Mouse (Mus musculus): ENCODE measurements around the gene Ipmk. TPM values are rescaled to one million over a fixed set of nuclear protein-coding genes. Genes with fewer than 3 reads are reported as not detected.
"Not testable (repeated sequence)": the region's sequence is repeated elsewhere in the genome, so short reads cannot be mapped to it uniquely, and the experiment has no call there.

Gene Ipmk
- total RNA-seq, 2 experiments from 2014 or later = 10.8 to 11.8 TPM

DNA sequence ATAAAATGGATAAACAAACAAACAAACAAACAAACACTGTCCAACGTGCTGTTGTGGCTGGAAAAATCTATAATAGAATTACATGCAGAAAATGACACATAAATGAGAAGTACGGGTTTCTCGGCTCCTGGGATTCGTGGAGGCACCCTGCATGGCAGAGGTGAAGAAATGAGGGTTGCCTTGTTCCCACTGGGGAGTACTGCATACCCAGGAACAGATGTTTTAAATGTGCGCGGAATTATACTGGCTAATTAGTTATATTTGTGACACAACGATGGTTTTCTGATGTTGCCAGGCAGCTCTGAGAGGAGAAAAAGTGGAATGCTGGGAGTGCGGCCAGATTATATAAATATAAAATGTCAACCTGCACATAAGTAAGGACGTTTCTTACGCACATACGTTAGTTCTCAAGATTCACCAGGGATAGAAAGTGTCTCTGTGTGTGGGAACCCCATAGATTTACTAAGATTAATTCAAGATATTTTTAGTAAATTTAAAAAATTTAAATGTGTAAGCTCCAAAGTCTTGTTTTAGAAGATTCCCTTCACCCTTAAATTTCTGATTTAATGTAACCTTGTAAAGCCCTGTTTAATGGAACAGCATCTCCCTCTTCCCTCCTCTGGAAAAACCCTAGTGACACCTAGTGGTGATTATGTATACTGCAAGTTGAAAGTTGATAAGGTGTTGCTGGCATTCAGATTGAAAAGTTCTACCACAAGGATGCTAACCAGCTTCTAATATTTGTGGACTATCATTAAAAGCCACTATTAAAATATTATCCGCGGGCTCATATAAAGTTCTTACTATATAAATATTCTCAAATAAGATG, 53.5 kb downstream of the Ipmk start:
- intact Hi-C loops (cut with DNase I; ENCODE audit: low total_unique reads) = loop anchor here (2.0 kb wide), 1 partner anchor 74 kb away; no protein-coding TSS in a partner anchor
- DNase-seq = no peak

DNA sequence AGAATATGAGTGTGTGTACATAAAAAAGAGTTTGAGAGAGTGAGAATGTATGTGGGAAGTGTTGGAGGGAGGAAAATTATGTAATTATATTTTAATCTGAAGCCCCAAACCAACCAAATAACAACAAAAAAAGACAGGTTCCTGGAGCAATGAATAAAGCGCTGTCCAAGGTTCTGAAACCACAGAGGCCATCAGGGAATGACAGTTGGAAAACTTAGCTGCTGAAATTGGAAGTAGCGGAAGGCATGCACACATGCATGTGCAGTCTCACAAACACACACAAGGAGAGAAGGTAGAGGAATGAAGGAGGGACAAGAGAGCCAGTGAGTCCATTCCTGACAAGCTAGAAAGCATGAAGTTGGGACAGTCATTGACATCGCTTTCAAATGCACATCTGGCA, 56.1 kb downstream of the Ipmk start:
- DNase-seq = no peak
- intact Hi-C loops (cut with DNase I; ENCODE audit: low total_unique reads) = no loop called here

GRCm38 (mm10) chr10:71405523-71406217, 58.1 kb downstream of the Ipmk start:
- DNase-seq = no peak
- intact Hi-C loops (cut with DNase I; ENCODE audit: low total_unique reads) = no loop called here

- intact Hi-C loops (cut with DNase I; ENCODE audit: low total_unique reads) = no loop called here
- no peak for DNase-seq
Observed at GRCm38 (mm10) chr10:71409948-71410347, 62.4 kb downstream of the Ipmk start.

- DNase-seq = no peak
- intact Hi-C loops (cut with DNase I; ENCODE audit: low total_unique reads) = no loop called here
Observed at GRCm38 (mm10) chr10:71413401-71413800, 65.8 kb downstream of the Ipmk start.

DNA sequence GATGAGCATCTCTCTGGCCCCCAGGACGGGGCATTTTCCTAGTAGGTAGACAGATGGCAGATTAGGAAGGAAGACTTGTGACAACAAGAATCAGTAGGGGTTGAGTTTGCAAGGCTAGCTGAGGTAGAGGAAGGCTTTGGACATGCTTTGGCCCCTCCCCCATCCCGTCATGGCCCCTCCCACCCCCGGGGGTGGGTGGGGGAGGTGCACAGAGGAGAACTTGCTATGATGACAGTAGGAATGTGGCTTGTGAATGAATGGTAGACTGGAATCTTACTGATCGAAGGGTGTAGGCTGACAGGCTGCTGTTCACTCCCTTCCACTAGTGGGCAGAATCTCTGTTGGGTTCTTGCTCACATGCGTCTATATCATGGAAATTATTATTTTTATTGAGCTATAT, 74.0 kb downstream of the Ipmk start:
- DNase-seq = no peak
- intact Hi-C loops (cut with DNase I; ENCODE audit: low total_unique reads) = no loop called here

- intact Hi-C loops (cut with DNase I; ENCODE audit: low total_unique reads) = no loop called here
- DNase-seq = peak; percentile 26
Observed at GRCm38 (mm10) chr10:71422047-71423037, 74.8 kb downstream of the Ipmk start.

DNA sequence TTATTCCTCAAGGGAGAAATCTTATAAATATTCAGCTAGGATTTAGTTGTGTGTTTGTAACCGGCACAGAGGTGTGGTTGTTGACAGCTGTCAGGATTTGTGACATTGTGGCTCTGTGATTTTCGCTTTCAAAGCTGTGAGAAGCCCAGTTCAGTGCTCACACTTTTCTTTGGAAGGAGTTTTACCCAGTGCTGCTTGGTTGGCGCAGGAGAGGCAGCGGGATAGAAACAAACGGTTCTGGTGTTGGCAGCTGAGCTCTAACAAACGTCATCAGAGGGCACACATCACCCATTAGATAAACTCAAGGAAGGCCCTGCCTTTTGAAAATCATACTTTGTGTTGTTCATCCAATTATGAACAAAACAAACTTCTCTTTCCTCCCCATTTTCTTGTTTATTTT, 79.2 kb downstream of the Ipmk start:
- DNase-seq = no peak
- intact Hi-C loops (cut with DNase I; ENCODE audit: low total_unique reads) = no loop called here

GRCm38 (mm10) chr10:71427381-71427780, 79.8 kb downstream of the Ipmk start:
- intact Hi-C loops (cut with DNase I; ENCODE audit: low total_unique reads) = no loop called here
- no peak for DNase-seq

GRCm38 (mm10) chr10:71428246-71428864, 80.8 kb downstream of the Ipmk start:
- DNase-seq = peak; percentile 7
- intact Hi-C loops (cut with DNase I; ENCODE audit: low total_unique reads) = no loop called here

GRCm38 (mm10) chr10:71430661-71431060, 83.1 kb downstream of the Ipmk start:
- no peak for DNase-seq
- intact Hi-C loops (cut with DNase I; ENCODE audit: low total_unique reads) = no loop called here

- intact Hi-C loops (cut with DNase I; ENCODE audit: low total_unique reads) = no loop called here
- no peak for DNase-seq
Observed at GRCm38 (mm10) chr10:71443086-71443485, 95.5 kb downstream of the Ipmk start.

DNA sequence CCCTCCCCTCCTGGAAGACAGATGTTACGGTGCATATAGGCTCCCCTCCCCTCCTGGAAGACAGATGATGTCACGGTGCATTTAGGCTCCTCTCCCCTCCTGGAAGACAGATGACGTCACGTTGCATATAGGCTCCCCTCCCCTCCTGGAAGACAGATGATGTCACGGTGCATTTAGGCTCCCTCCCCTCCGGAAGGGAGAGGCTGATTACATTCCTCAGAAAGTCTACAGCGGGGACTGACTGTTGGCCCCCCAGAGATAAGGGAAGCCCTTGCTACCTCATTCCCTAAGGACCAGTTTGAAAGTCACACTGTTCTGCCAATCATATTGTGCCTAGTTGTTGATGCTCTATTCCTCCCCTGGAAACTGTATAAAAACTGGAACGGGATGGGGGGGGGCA, 100.1 kb downstream of the Ipmk start:
- DNase-seq = no peak
- intact Hi-C loops (cut with DNase I; ENCODE audit: low total_unique reads) = no loop called here

DNA sequence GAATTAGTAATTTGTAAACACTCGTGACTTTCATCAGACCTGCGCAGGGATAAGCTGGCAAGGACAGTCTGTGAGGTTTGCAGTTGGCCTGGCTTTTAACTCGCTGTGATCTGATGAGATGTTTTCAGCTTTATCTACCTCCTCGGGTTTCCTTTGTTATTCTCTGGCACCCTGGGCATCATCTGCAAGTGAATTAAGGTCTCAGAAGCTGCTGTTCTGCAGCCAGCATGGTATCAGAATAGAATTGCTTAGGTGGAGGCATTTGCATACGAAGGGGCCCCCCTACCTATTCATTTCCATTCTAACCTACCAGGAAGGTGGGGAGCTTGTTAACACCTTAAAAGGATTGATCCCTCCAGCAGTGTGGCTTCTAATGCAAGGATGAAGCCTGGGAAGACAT, 100.7 kb downstream of the Ipmk start:
- intact Hi-C loops (cut with DNase I; ENCODE audit: low total_unique reads) = no loop called here
- no peak for DNase-seq

- intact Hi-C loops (cut with DNase I; ENCODE audit: low total_unique reads) = no loop called here
- DNase-seq = no peak
Observed at GRCm38 (mm10) chr10:71455355-71455754, 107.8 kb downstream of the Ipmk start.

GRCm38 (mm10) chr10:71462371-71462770, 114.8 kb downstream of the Ipmk start:
- intact Hi-C loops (cut with DNase I; ENCODE audit: low total_unique reads) = not testable (repeated sequence)

GRCm38 (mm10) chr10:71464417-71464816, 116.9 kb downstream of the Ipmk start:
- intact Hi-C loops (cut with DNase I; ENCODE audit: low total_unique reads) = no loop called here
- no peak for DNase-seq

More at GRCm38 (mm10) chr10:71462371-71462770, 114.8 kb downstream of the Ipmk start:
- DNase-seq = not testable (repeated sequence)

GRCm38 (mm10) chr10:71468315-71468714, 120.8 kb downstream of the Ipmk start:
- no peak for DNase-seq
- intact Hi-C loops (cut with DNase I; ENCODE audit: low total_unique reads) = no loop called here

DNA sequence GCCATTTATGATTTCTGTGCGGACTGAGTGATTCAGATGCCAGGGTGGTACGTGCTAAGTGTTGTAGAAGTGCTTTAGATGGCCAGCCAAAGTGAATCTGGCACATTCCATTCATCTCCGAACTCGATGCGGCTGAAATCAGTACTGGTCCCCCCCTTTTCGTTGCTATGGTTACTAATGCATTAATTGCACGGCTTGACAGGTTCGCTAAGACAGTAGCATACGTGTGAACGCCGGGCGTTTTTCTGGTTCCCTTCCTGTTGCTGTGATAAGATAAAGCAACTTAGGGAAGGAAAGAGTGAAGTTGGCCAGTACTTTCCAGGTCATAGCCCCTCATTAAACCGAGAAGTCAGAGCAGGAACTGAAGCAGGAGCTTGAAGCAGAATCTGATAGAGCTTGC, 122.2 kb downstream of the Ipmk start:
- no peak for DNase-seq
- intact Hi-C loops (cut with DNase I; ENCODE audit: low total_unique reads) = no loop called here

Measured in gastrocnemius, postnatal 14 days (tissue).